Mouse (Mus musculus) kidney, adult 2 months (tissue): ENCODE measurements around the gene Iars2.

Experiments used
- CTCF ChIP-seq: fragments of 200-500 bp; conservative IDR thresholded peaks from 2 replicates; pipeline ENCODE4 v1.5.1; 2011; ENCODE audit warnings: low read depth, mild to moderate bottlenecking, control low read depth, low read length, moderate library complexity, mixed read lengths; ENCODE audit not compliant: insufficient read depth, insufficient read length
- POLR2A ChIP-seq: fragments of 200-500 bp; IDR thresholded peaks from one replicate; pipeline ENCODE4 v1.6.1; 2011; ENCODE audit warnings: low read depth, low read length, control low read depth

GRCm38 (mm10) chr1:185296850-185297249, 32.3 kb downstream of the Iars2 start:
- TF ChIP-seq CTCF = no peak
- no peak for TF ChIP-seq POLR2A
